Mouse (Mus musculus) ES-Bruce4 (cell line): ENCODE data around the gene Hivep3. TPM values are rescaled to one million over a fixed set of nuclear protein-coding genes. Genes with fewer than 3 reads are reported as not detected.

ENCODE experiments used
- H3K27ac ChIP-seq: 2 replicates; pipeline ENCODE4 v1.5.1; 2012; ENCODE audit warnings: low read length, inconsistent platforms; ENCODE audit not compliant: insufficient read depth
- H3K27me3 ChIP-seq: 2 replicates; pipeline ENCODE4 v1.6.1; 2012; ENCODE audit warnings: mild to moderate bottlenecking, low read length, inconsistent platforms; ENCODE audit not compliant: control insufficient read depth, poor library complexity, insufficient read depth, severe bottlenecking
- H3K36me3 ChIP-seq: 2 replicates; pipeline ENCODE4 v1.6.1; 2012; ENCODE audit warnings: inconsistent platforms, mild to moderate bottlenecking, low read length, moderate library complexity; ENCODE audit not compliant: control insufficient read depth, poor library complexity, insufficient read depth, severe bottlenecking
- H3K4me1 ChIP-seq: one replicate; pipeline ENCODE4 v1.8.1; 2011; ENCODE audit warnings: low read length; ENCODE audit not compliant: control insufficient read depth, insufficient read depth
- H3K4me3 ChIP-seq: 2 replicates; pipeline ENCODE4 v1.5.1; 2011; ENCODE audit warnings: low read depth, mild to moderate bottlenecking, low read length
- H3K9ac ChIP-seq: 2 replicates; pipeline ENCODE4 v1.6.1; 2012; ENCODE audit warnings: low read depth, mild to moderate bottlenecking, inconsistent platforms; ENCODE audit not compliant: poor library complexity, severe bottlenecking
- H3K9me3 ChIP-seq: replicated peaks from 2 replicates; pipeline ENCODE4 v1.6.1; 2012; ENCODE audit warnings: mild to moderate bottlenecking, low read length, inconsistent platforms; ENCODE audit not compliant: control insufficient read depth, poor library complexity, insufficient read depth, severe bottlenecking
- CTCF ChIP-seq: IDR thresholded peaks from one replicate; pipeline ENCODE4 v1.8.1; 2011; ENCODE audit warnings: low read depth, low read length
- EP300 ChIP-seq: IDR thresholded peaks from 2 replicates; pipeline ENCODE4 v1.6.1; 2011; ENCODE audit warnings: low read depth, low read length; ENCODE audit not compliant: insufficient read depth
- POLR2A ChIP-seq: IDR thresholded peaks from one replicate; pipeline ENCODE4 v1.8.1; 2011; ENCODE audit warnings: low read length; ENCODE audit not compliant: insufficient read depth
- polyA plus RNA-seq: library from polyadenylated mRNA; stranded (reverse); fragments of >200 nt; gene quantifications from 2 replicates; pipeline ENCODE4 v1.2.4, GENCODE M21; 2011; ENCODE audit warnings: low read depth; ENCODE audit not compliant: missing spikeins, insufficient read depth, insufficient read length

Hivep3 gene
- polyA plus RNA-seq, 1 experiment, result 0.79 TPM

GRCm38 (mm10) chr4:120064696-120065095 is 331.1 kb downstream of the Hivep3 start, which contains the start of gene AL607142.1:
Gene AL607142.1, plus strand, starts transcription at chr4:120064996.
- TF ChIP-seq POLR2A (no peak), CTCF (no peak)
- no peaks in the 10 kb centered on the region for H3K27me3 ChIP-seq
- H3K4me3 ChIP-seq, result no peak within 1 kb of the TSS
- no peaks in the 10 kb centered on the region for H3K36me3 ChIP-seq
- H3K27ac ChIP-seq, result no peak within 1 kb of the TSS
- no peaks in the 10 kb centered on the region for H3K4me1 ChIP-seq
- no peak within 1 kb of the TSS for H3K9ac ChIP-seq
- no peaks in the 10 kb centered on the region for H3K9me3 ChIP-seq

- no peak overlapping the region for H3K4me3 ChIP-seq
These were observed 333.4 kb downstream of the Hivep3 start for GRCm38 (mm10) chr4:120066841-120067591.

GRCm38 (mm10) chr4:120067592-120068235 is 334.1 kb downstream of the Hivep3 start:
- Histone ChIP-seq H3K4me1 (no peaks in the 10 kb centered on the region), H3K27ac (no peak overlapping the region)
- TF ChIP-seq CTCF (no peak), EP300 (no peak), POLR2A (no peak)

More at GRCm38 (mm10) chr4:120066841-120067591, 333.4 kb downstream of the Hivep3 start:
- H3K27me3 ChIP-seq, result no peaks in the 10 kb centered on the region
- H3K27ac ChIP-seq, result no peak overlapping the region
- H3K36me3 ChIP-seq, result no peaks in the 10 kb centered on the region
- no peak overlapping the region for H3K9ac ChIP-seq
- no peaks in the 10 kb centered on the region for H3K9me3 ChIP-seq
- H3K4me1 ChIP-seq, result no peaks in the 10 kb centered on the region
- TF ChIP-seq EP300, result no peak
- TF ChIP-seq CTCF, result no peak
- TF ChIP-seq POLR2A, result no peak

GRCm38 (mm10) chr4:120068883-120069581 is 335.4 kb downstream of the Hivep3 start:
- no peaks in the 10 kb centered on the region for H3K36me3 ChIP-seq
- H3K4me1 ChIP-seq, result no peaks in the 10 kb centered on the region
- H3K9me3 ChIP-seq, result no peaks in the 10 kb centered on the region
- no peak overlapping the region for H3K27ac ChIP-seq
- TF ChIP-seq EP300 (no peak), CTCF (no peak), POLR2A (no peak)
- H3K9ac ChIP-seq, result no peak overlapping the region
- H3K4me3 ChIP-seq, result no peak overlapping the region
- no peaks in the 10 kb centered on the region for H3K27me3 ChIP-seq

More at GRCm38 (mm10) chr4:120067592-120068235, 334.1 kb downstream of the Hivep3 start:
- no peaks in the 10 kb centered on the region for H3K9me3 ChIP-seq
- H3K4me3 ChIP-seq, result no peak overlapping the region
- no peaks in the 10 kb centered on the region for H3K27me3 ChIP-seq
- no peak overlapping the region for H3K9ac ChIP-seq
- H3K36me3 ChIP-seq, result no peaks in the 10 kb centered on the region

- Histone ChIP-seq H3K9me3 (no peaks in the 10 kb centered on the region), H3K27me3 (no peaks in the 10 kb centered on the region), H3K4me3 (no peak overlapping the region), H3K4me1 (no peaks in the 10 kb centered on the region), H3K9ac (no peak overlapping the region), H3K27ac (no peak overlapping the region), H3K36me3 (no peaks in the 10 kb centered on the region)
- TF ChIP-seq CTCF, result no peak
- TF ChIP-seq POLR2A, result no peak
- TF ChIP-seq EP300, result no peak
These were observed 336.0 kb downstream of the Hivep3 start for GRCm38 (mm10) chr4:120069582-120069980.
